ENCODE assay signal across 24 mouse cellular contexts in genomic region chr1:158816479-158816878, GRCm38 (mm10).
DNase-seq lines count a peak whose midpoint lies in the region; ATAC-seq lines count a peak whose summit lies in the region.
"Had no signal": no experiment of that assay in that cellular context is flagged by ENCODE, and none has a peak within 500 bp of the region (broad histone marks: within the 10 kb centered on the region; RNA-seq: fewer than 3 reads in every experiment).

No protein-coding gene starts in this region.

- no peaks in the 10 kb centered on the region for H3K9me3 ChIP-seq in limb, embryonic 10.5 days (replicated peaks)
- H3K9me3 ChIP-seq in limb, embryonic 13.5 days = no peaks in the 10 kb centered on the region
- H3K9me3 ChIP-seq in kidney, embryonic 16.5 days (ENCODE audit: low read length) = no peaks in the 10 kb centered on the region
- H3K9me3 ChIP-seq: forebrain, embryonic 12.5 days; forebrain, embryonic 15.5 days; hindbrain, embryonic 13.5 days had no signal

- DNase-seq in forelimb bud, embryonic 11.5 days (ENCODE audit: low read depth, low spot score) = peak; percentile 23
- DNase-seq in limb, embryonic 10.5 days (ENCODE audit: low spot score) = no peak
- DNase-seq in thymus, postnatal 14 days = no peak
- DNase-seq in frontal cortex, postnatal 10 days (ENCODE audit: low spot score in 2 of 2) = no peak
- DNase-seq: adrenal gland, adult 2 months; adrenal gland, postnatal 14 days; cerebellum, adult 11 months; cerebellum, adult 2 months; cerebellum, adult 9-11 months; cerebellum, postnatal 25 days; embryo, embryonic 11 days; gastrocnemius, adult 2 months; gastrocnemius, postnatal 14 days; heart, adult 11 months had no signal

- H3K9ac ChIP-seq in limb, embryonic 13.5 days = no peak overlapping the region
- H3K9ac ChIP-seq in kidney, embryonic 16.5 days (replicated peaks; ENCODE audit: low read length) = no peak overlapping the region
- H3K9ac ChIP-seq: forebrain, embryonic 12.5 days; forebrain, embryonic 15.5 days; hindbrain, embryonic 13.5 days had no signal

- H3K27ac ChIP-seq in limb, embryonic 10.5 days = peak overlapping the region; percentile 66
- H3K27ac ChIP-seq in limb, embryonic 13.5 days = 0 out of 2 replicates have a peak overlapping the region, but pooled peaks have one; percentile 55
- H3K27ac ChIP-seq in kidney, embryonic 16.5 days (ENCODE audit: low read length) = no peak overlapping the region
- H3K27ac ChIP-seq: forebrain, embryonic 12.5 days; forebrain, embryonic 15.5 days; gastrocnemius, adult 2 months; hindbrain, embryonic 13.5 days had no signal

- no peak overlapping the region for H3K4me2 ChIP-seq in limb, embryonic 13.5 days (replicated peaks)
- no peak overlapping the region for H3K4me2 ChIP-seq in kidney, embryonic 16.5 days (replicated peaks; ENCODE audit: low read depth, low read length)
- H3K4me2 ChIP-seq: forebrain, embryonic 12.5 days; forebrain, embryonic 15.5 days; heart, embryonic 11.5 days; hindbrain, embryonic 13.5 days had no signal

- H3K27me3 ChIP-seq in limb, embryonic 10.5 days (ENCODE audit: low read depth, poor library complexity, severe bottlenecking) = no peaks in the 10 kb centered on the region
- H3K27me3 ChIP-seq in limb, embryonic 13.5 days = no peaks in the 10 kb centered on the region
- no peaks in the 10 kb centered on the region for H3K27me3 ChIP-seq in kidney, embryonic 16.5 days (ENCODE audit: insufficient read depth, low read length)
- H3K27me3 ChIP-seq: forebrain, embryonic 12.5 days; forebrain, embryonic 15.5 days; hindbrain, embryonic 13.5 days had no signal

- 57% methylated on average over 3 of the region's 3 CpGs for WGBS in limb, embryonic 10.5 days
- 25% methylated on average over 3 of the region's 3 CpGs for WGBS in limb, embryonic 13.5 days
- WGBS in kidney, embryonic 16.5 days = 86% methylated on average over 3 of the region's 3 CpGs

- no peaks in the 10 kb centered on the region for H3K36me3 ChIP-seq in limb, embryonic 10.5 days
- no peaks in the 10 kb centered on the region for H3K36me3 ChIP-seq in limb, embryonic 13.5 days
- no peaks in the 10 kb centered on the region for H3K36me3 ChIP-seq in kidney, embryonic 16.5 days (ENCODE audit: insufficient read depth, low read length)
- H3K36me3 ChIP-seq: forebrain, embryonic 12.5 days; forebrain, embryonic 15.5 days; hindbrain, embryonic 13.5 days had no signal

- peak; percentile 83; the same call in 1 of the 2 replicates for ATAC-seq in limb, embryonic 13.5 days (ENCODE audit: low FRiP score, low read depth)
- ATAC-seq in kidney, embryonic 16.5 days (ENCODE audit: low FRiP score, low TSS enrichment) = no peak
- ATAC-seq: CD4-positive, CD25-positive, alpha-beta regulatory T cell, adult 4 months; forebrain, embryonic 15.5 days; hindbrain, embryonic 16.5 days; inflammation-experienced regulatory T-cells, adult 6 months had no signal

- H3K4me1 ChIP-seq in limb, embryonic 10.5 days = peaks cover 21% of the 10 kb centered on the region
- H3K4me1 ChIP-seq in limb, embryonic 13.5 days = peaks cover 17% of the 10 kb centered on the region
- no peaks in the 10 kb centered on the region for H3K4me1 ChIP-seq in kidney, embryonic 16.5 days (ENCODE audit: insufficient read depth, low read length)
- H3K4me1 ChIP-seq: forebrain, embryonic 12.5 days; forebrain, embryonic 15.5 days; hindbrain, embryonic 13.5 days had no signal

- no peak overlapping the region for H3K4me3 ChIP-seq in limb, embryonic 10.5 days
- H3K4me3 ChIP-seq in limb, embryonic 13.5 days = no peak overlapping the region
- no peak overlapping the region for H3K4me3 ChIP-seq in kidney, embryonic 16.5 days (ENCODE audit: low read length)
- H3K4me3 ChIP-seq: erythroblast, embryonic 14.5 days; forebrain, embryonic 12.5 days; forebrain, embryonic 15.5 days; gastrocnemius, adult 2 months; hindbrain, embryonic 13.5 days had no signal
